Mouse (Mus musculus): ENCODE measurements around the gene Nfasc. TPM values are rescaled to one million over a fixed set of nuclear protein-coding genes. Genes with fewer than 3 reads are reported as not detected.

The Nfasc gene
- total and polyA plus RNA-seq, 2 experiments from 2014 or later = 32.7 to 59.2 TPM

DNA sequence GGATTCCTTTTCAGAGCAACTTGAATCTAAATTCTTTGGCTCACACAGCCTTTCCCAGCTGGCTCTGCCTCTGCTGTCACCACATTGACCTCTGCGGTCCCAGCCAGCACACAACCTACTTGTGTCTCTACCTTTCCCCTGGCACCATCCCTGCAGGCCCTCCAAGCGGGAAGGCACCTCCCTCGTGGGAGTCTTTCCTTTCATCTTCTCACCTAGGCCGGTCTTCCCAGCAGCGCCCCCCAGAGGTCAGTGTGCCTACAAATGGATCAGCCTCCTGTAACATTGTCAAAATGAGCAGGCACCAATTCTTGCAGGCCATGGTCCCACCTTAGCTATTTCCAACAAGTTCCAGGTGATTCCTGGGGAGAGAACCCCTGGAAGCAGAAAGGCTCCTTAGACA, 63.5 kb downstream of the Nfasc start:
- no peaks in the 10 kb centered on the region for H3K27me3 ChIP-seq (ENCODE audit: insufficient read depth, low read length)
- peak; percentile 38 for TF ChIP-seq CTCF (IDR thresholded peaks at IDR 0.05)
- ATAC-seq (ENCODE audit: low FRiP score) (no peak), DNase-seq (ENCODE audit: low spot score) (no peak)
- H3K4me2 ChIP-seq (ENCODE audit: low read depth, low read length, poor library complexity, severe bottlenecking) = no peak overlapping the region
- no peaks in the 10 kb centered on the region for H3K36me3 ChIP-seq (ENCODE audit: insufficient read depth, low read length)
- H3K4me3 ChIP-seq (ENCODE audit: low read depth, low read length) = no peak overlapping the region
- 49% methylated on average over 5 of the region's 5 CpGs for WGBS
- no peaks in the 10 kb centered on the region for H3K9me3 ChIP-seq (ENCODE audit: low read length)
- H3K27ac ChIP-seq (ENCODE audit: low read depth, low read length) = no peak overlapping the region
- no peak overlapping the region for H3K9ac ChIP-seq (replicated peaks; ENCODE audit: low read length, poor library complexity, severe bottlenecking)
- H3K4me1 ChIP-seq (ENCODE audit: insufficient read depth, low read length) = no peaks in the 10 kb centered on the region

GRCm38 (mm10) chr1:132672704-132673103, 68.9 kb downstream of the Nfasc start:
- TF ChIP-seq CTCF (IDR thresholded peaks at IDR 0.05) = no peak
- Histone ChIP-seq H3K4me3 (ENCODE audit: low read depth, low read length) (no peak overlapping the region), H3K4me1 (ENCODE audit: insufficient read depth, low read length) (no peaks in the 10 kb centered on the region), H3K9ac (replicated peaks; ENCODE audit: low read length, poor library complexity, severe bottlenecking) (no peak overlapping the region), H3K9me3 (ENCODE audit: low read length) (no peaks in the 10 kb centered on the region), H3K27me3 (ENCODE audit: insufficient read depth, low read length) (no peaks in the 10 kb centered on the region), H3K4me2 (ENCODE audit: low read depth, low read length, poor library complexity, severe bottlenecking) (no peak overlapping the region), H3K36me3 (ENCODE audit: insufficient read depth, low read length) (no peaks in the 10 kb centered on the region), H3K27ac (ENCODE audit: low read depth, low read length) (no peak overlapping the region)
- ATAC-seq (ENCODE audit: low FRiP score) = no peak
- DNase-seq (ENCODE audit: low spot score) = no peak
- 94% methylated on average over 3 of the region's 3 CpGs for WGBS

DNA sequence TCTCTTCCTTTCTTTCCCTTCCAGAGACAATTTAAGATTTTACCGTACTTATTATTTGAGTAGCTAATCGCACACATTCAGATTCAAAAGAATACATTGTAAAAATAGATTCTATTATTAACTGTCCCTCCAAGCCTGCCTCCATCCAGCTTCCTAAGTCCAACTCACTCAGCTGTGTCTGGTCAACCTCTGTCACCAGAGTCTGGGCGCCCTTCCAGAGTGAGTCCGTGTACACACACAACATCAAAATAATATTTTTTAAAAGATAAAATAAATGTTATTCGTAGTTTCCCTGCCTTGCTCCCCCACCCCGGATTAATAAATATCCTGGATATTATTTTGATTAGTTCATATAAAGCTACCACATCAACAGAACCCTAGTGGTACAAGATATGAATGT, 72.4 kb downstream of the Nfasc start:
- no peak overlapping the region for H3K27ac ChIP-seq (ENCODE audit: low read depth, low read length)
- H3K9ac ChIP-seq (replicated peaks; ENCODE audit: low read length, poor library complexity, severe bottlenecking) = no peak overlapping the region
- no peaks in the 10 kb centered on the region for H3K27me3 ChIP-seq (ENCODE audit: insufficient read depth, low read length)
- 87% methylated on average over 6 of the region's 6 CpGs for WGBS
- no peaks in the 10 kb centered on the region for H3K4me1 ChIP-seq (ENCODE audit: insufficient read depth, low read length)
- H3K36me3 ChIP-seq (ENCODE audit: insufficient read depth, low read length) = no peaks in the 10 kb centered on the region
- no peak for ATAC-seq (ENCODE audit: low FRiP score)
- H3K9me3 ChIP-seq (ENCODE audit: low read length) = no peaks in the 10 kb centered on the region
- DNase-seq (ENCODE audit: low spot score) = no peak
- H3K4me3 ChIP-seq (ENCODE audit: low read depth, low read length) = no peak overlapping the region
- no peak overlapping the region for H3K4me2 ChIP-seq (ENCODE audit: low read depth, low read length, poor library complexity, severe bottlenecking)
- no peak for TF ChIP-seq CTCF (IDR thresholded peaks at IDR 0.05)

- TF ChIP-seq CTCF (IDR thresholded peaks at IDR 0.05) = no peak
- DNase-seq (ENCODE audit: low spot score) = no peak
- Histone ChIP-seq H3K4me3 (ENCODE audit: low read depth, low read length) (no peak overlapping the region), H3K27me3 (ENCODE audit: insufficient read depth, low read length) (no peaks in the 10 kb centered on the region), H3K36me3 (ENCODE audit: insufficient read depth, low read length) (no peaks in the 10 kb centered on the region), H3K9ac (replicated peaks; ENCODE audit: low read length, poor library complexity, severe bottlenecking) (no peak overlapping the region), H3K4me1 (ENCODE audit: insufficient read depth, low read length) (peaks cover 12% of the 10 kb centered on the region; the same call in 1 of the 2 replicates), H3K27ac (ENCODE audit: low read depth, low read length) (peak overlapping the region; percentile 55), H3K9me3 (ENCODE audit: low read length) (no peaks in the 10 kb centered on the region), H3K4me2 (ENCODE audit: low read depth, low read length, poor library complexity, severe bottlenecking) (no peak overlapping the region)
- no peak for ATAC-seq (ENCODE audit: low FRiP score)
- 21% methylated on average over 4 of the region's 4 CpGs for WGBS
Observed at GRCm38 (mm10) chr1:132660354-132660753, 81.2 kb downstream of the Nfasc start.

DNA sequence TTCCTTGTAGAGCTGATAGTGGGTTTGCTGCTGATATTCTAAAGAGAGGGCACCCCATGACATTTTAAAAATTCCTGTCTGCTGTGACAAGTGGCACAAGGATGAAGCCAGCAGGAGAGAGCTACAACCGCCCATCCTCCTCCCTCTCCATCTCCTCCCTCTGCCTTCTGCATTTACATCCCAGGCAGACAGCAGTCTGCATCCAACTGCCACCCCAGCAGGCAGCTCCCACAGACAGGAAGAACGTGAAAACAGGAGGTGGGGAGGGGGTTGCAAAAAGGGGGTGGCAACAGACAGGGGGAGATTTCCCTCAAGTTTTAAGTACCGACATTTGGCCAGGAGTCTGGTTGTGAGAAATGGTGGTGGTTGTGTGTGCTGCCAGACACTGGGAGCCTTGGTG, 82.0 kb downstream of the Nfasc start:
- no peak for ATAC-seq (ENCODE audit: low FRiP score)
- Histone ChIP-seq H3K36me3 (ENCODE audit: insufficient read depth, low read length) (no peaks in the 10 kb centered on the region), H3K27ac (ENCODE audit: low read depth, low read length) (peak overlapping the region; percentile 55; the same call in 1 of the 2 replicates), H3K9ac (replicated peaks; ENCODE audit: low read length, poor library complexity, severe bottlenecking) (no peak overlapping the region), H3K4me3 (ENCODE audit: low read depth, low read length) (no peak overlapping the region), H3K9me3 (ENCODE audit: low read length) (no peaks in the 10 kb centered on the region), H3K27me3 (ENCODE audit: insufficient read depth, low read length) (no peaks in the 10 kb centered on the region), H3K4me2 (ENCODE audit: low read depth, low read length, poor library complexity, severe bottlenecking) (no peak overlapping the region), H3K4me1 (ENCODE audit: insufficient read depth, low read length) (peaks cover 20% of the 10 kb centered on the region; the same call in 1 of the 2 replicates)
- TF ChIP-seq CTCF (IDR thresholded peaks at IDR 0.05) = no peak
- 6% methylated on average over 3 of the region's 3 CpGs for WGBS
- no peak for DNase-seq (ENCODE audit: low spot score)

GRCm38 (mm10) chr1:132655611-132656010, 86.0 kb downstream of the Nfasc start:
- peak overlapping the region; percentile 43; the same call in 1 of the 2 replicates for H3K27ac ChIP-seq (ENCODE audit: low read depth, low read length)
- WGBS = 66% methylated on average over 6 of the region's 6 CpGs
- no peaks in the 10 kb centered on the region for H3K9me3 ChIP-seq (ENCODE audit: low read length)
- DNase-seq (ENCODE audit: low spot score) (peak; percentile 57), ATAC-seq (ENCODE audit: low FRiP score) (no peak)
- no peak overlapping the region for H3K4me2 ChIP-seq (ENCODE audit: low read depth, low read length, poor library complexity, severe bottlenecking)
- no peak overlapping the region for H3K9ac ChIP-seq (replicated peaks; ENCODE audit: low read length, poor library complexity, severe bottlenecking)
- H3K4me3 ChIP-seq (ENCODE audit: low read depth, low read length) = no peak overlapping the region
- peaks cover 31% of the 10 kb centered on the region; the same call in 1 of the 2 replicates for H3K4me1 ChIP-seq (ENCODE audit: insufficient read depth, low read length)
- H3K36me3 ChIP-seq (ENCODE audit: insufficient read depth, low read length) = peaks cover 4% of the 10 kb centered on the region; the same call in 1 of the 2 replicates
- peak; percentile 43; the same call in 1 of the 2 replicates for TF ChIP-seq CTCF (IDR thresholded peaks at IDR 0.05)
- no peaks in the 10 kb centered on the region for H3K27me3 ChIP-seq (ENCODE audit: insufficient read depth, low read length)
